Mouse (Mus musculus): ENCODE results near the gene Gm8947. TPM values are rescaled to one million over a fixed set of nuclear protein-coding genes. Genes with fewer than 3 reads are reported as not detected.

Gm8947 gene
- total and polyA plus RNA-seq, 3 experiments: 0.67 to 8.3 (median 3.4) TPM

DNA sequence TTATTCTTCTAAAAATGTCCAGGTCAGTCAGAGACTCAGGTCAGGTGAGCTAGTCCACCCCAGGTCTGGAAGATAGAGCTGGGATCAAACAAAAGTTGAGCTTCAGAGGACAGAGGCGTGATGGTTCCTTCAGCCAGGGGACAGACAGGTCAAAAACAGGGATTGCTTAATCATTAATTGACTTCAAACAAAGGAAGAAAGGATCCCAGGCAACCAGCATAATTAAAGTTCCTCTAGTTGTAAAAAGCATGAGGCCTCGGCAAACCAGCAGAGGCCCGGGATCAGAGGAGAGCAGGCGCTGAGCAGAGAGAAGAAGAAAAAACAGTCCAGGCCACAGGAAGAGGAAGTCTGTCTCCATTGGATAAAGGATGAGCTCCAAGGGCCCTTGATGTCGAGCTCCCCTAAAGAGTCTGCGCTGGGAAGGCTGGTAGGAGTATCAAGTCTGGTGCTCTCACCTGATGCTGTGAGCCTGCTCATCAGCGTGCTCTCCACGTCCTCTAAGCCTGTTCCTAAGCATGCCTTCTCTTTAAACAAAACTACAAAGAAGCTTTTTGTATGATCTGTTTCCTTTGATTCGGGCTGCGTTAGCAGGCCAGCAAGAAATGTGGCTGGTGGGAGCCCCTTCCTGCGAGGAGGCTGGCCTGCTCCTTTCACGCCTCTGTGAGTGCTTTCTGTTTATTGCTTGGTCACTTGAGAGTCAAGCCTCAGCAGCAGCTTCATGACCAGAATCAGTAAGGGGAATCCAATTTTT, 24.7 kb upstream of the Gm8947 start:
- no peaks in the 10 kb centered on the region for H3K9me3 ChIP-seq (replicated peaks)
- no peak for ATAC-seq (ENCODE audit: extremely low read depth, insufficient number of reproducible peaks, low FRiP score, poor library complexity, severe bottlenecking)
- no peaks in the 10 kb centered on the region for H3K36me3 ChIP-seq (replicated peaks)
- DNase-seq (ENCODE audit: low spot score): no peak
- TF ChIP-seq GATA2 (IDR thresholded peaks at IDR 0.05; ENCODE audit: borderline replicate concordance, low read depth, low read length) (no peak), GATA1 (IDR thresholded peaks at IDR 0.05; ENCODE audit: borderline replicate concordance, low read length) (no peak), CTCF (IDR thresholded peaks at IDR 0.05; ENCODE audit: low read depth, low read length) (no peak), POLR2AphosphoS5 (IDR thresholded peaks at IDR 0.05; ENCODE audit: insufficient replicate concordance, low read depth, low read length) (no peak), TAL1 (conservative IDR thresholded peaks at IDR 0.05; ENCODE audit: low read depth, low read length) (no peak)
- peaks cover 53% of the 10 kb centered on the region for H3K4me1 ChIP-seq (ENCODE audit: insufficient read depth, low read depth, low read length)
- H3K4me3 ChIP-seq (ENCODE audit: low read depth, low read length): no peak overlapping the region
- H3K27me3 ChIP-seq (ENCODE audit: insufficient read depth, low read length): no peaks in the 10 kb centered on the region

DNA sequence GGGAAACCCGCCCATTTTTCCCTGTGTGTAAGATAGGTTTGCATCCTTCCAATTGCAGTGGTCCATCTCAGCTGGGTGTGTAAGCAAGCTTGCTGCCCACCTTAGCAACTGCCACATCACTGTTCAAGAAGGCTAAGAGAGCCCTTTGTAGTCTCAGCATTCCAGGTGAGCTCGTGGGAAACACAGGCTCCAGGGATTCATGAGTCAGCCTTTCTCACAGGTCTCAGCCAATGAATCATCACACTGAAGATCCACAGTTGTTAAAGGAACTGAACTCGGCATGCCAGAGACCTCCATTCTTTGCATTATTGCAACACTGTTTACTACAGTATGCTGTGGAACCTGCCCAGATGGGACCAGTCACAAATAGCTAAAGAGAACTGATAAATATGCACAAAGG, 23.5 kb upstream of the Gm8947 start:
- TF ChIP-seq CTCF (IDR thresholded peaks at IDR 0.05; ENCODE audit: low read depth, low read length): no peak
- no peak for TF ChIP-seq POLR2AphosphoS5 (IDR thresholded peaks at IDR 0.05; ENCODE audit: insufficient replicate concordance, low read depth, low read length)
- TF ChIP-seq GATA2 (IDR thresholded peaks at IDR 0.05; ENCODE audit: borderline replicate concordance, low read depth, low read length): no peak
- TF ChIP-seq GATA1 (IDR thresholded peaks at IDR 0.05; ENCODE audit: borderline replicate concordance, low read length): no peak
- no peak for TF ChIP-seq TAL1 (conservative IDR thresholded peaks at IDR 0.05; ENCODE audit: low read depth, low read length)
- Histone ChIP-seq H3K4me3 (ENCODE audit: low read depth, low read length) (no peak overlapping the region), H3K27me3 (ENCODE audit: insufficient read depth, low read length) (no peaks in the 10 kb centered on the region), H3K36me3 (replicated peaks) (no peaks in the 10 kb centered on the region), H3K4me1 (ENCODE audit: insufficient read depth, low read depth, low read length) (peaks cover 60% of the 10 kb centered on the region), H3K9me3 (replicated peaks) (no peaks in the 10 kb centered on the region)
- ATAC-seq (ENCODE audit: extremely low read depth, insufficient number of reproducible peaks, low FRiP score, poor library complexity, severe bottlenecking) (no peak), DNase-seq (ENCODE audit: low spot score) (no peak)

DNA sequence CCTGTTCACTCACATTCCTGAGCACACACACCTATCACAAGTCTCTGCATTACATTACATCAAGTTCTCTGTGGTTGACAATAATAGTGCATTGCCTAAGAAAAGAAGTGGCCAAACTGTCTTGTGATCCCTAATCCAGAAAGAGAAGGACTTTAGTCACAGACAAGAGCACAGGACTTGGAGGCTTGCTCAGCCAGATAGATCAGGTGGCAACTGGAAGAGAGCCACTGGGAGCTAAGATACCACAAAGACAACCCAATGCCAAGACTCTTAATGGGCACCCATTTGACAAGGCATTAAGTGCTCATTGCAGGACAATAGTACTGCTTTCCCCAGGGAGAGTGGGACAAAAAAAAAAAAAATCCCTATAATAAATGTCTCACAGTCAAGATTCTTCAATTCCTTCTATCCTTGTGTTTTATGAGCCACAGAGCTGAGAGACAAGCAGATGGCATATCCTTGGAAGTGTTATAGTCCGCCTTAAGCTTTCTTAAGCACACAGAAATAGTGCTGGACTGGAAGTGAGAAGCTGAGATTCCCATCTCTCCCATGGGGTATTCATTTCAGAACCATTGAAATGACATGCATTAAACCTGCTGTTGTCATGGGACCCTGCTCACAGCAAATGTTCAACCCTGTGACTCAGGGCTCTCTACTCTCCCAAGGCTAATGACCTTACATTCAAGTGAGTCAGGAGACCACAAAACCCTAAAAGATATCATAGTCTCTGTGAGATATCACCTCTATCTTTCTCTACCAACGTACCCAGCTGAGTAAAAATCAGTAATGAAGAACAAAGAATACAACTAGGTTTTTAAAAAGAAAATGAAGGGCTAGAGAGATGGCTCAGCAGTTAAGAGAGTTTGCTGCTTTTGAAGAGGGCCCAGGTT, 20.4 kb upstream of the Gm8947 start:
- DNase-seq (ENCODE audit: low spot score) (no peak), ATAC-seq (ENCODE audit: extremely low read depth, insufficient number of reproducible peaks, low FRiP score, poor library complexity, severe bottlenecking) (peak; percentile 50)
- TF ChIP-seq GATA1 (IDR thresholded peaks at IDR 0.05; ENCODE audit: borderline replicate concordance, low read length) (no peak), TAL1 (conservative IDR thresholded peaks at IDR 0.05; ENCODE audit: low read depth, low read length) (no peak), GATA2 (IDR thresholded peaks at IDR 0.05; ENCODE audit: borderline replicate concordance, low read depth, low read length) (no peak), CTCF (IDR thresholded peaks at IDR 0.05; ENCODE audit: low read depth, low read length) (no peak), POLR2AphosphoS5 (IDR thresholded peaks at IDR 0.05; ENCODE audit: insufficient replicate concordance, low read depth, low read length) (no peak)
- Histone ChIP-seq H3K4me1 (ENCODE audit: insufficient read depth, low read depth, low read length) (peaks cover 59% of the 10 kb centered on the region), H3K9me3 (replicated peaks) (no peaks in the 10 kb centered on the region), H3K4me3 (ENCODE audit: low read depth, low read length) (no peak overlapping the region), H3K27me3 (ENCODE audit: insufficient read depth, low read length) (no peaks in the 10 kb centered on the region), H3K36me3 (replicated peaks) (no peaks in the 10 kb centered on the region)

DNA sequence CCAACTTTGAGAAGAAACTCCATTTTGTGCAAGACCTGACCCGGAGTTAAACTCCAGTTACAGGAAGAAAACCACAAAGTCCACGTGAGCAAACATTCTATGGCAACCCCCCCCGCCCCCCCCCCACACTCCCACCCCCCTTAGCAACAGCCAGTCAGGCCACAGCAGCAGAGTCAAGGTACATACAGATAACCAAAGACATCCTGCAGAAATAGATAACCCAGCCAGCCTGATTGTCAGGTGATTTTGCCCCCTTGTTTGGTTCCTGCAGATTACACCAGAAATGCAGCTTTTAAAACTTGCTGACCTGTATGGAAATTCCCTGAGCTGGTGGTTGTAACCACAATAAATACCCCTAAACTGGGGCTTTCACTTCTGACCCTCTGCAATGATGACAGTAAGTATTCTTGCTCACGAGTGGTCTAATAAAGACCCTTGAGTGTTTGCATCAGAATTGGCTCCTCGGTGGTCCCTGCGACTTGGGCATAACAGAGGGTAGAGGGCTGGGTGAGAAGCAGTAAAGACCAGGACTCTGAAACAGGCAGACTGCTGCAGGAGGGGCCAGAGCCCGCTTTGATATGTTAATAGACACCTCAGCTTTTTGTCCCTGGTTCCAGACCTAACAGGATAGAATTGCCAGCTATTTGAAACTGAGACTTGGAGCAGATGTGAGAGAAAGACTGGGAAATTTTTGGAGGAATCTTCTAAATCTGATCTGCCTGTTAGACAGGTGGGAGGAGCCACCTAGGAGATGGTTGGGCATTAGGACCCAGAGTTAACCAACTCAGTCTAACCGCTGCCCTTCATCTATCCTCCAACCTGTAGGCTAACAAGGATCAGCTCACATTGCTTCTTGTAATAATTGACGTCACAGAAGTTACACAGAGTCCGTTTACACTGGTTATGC, 14.9 kb upstream of the Gm8947 start:
- H3K9me3 ChIP-seq (replicated peaks): no peaks in the 10 kb centered on the region
- peak overlapping the region; percentile 64 for H3K4me3 ChIP-seq (ENCODE audit: low read depth, low read length)
- no peaks in the 10 kb centered on the region for H3K27me3 ChIP-seq (ENCODE audit: insufficient read depth, low read length)
- peak; percentile 83 for ATAC-seq (ENCODE audit: extremely low read depth, insufficient number of reproducible peaks, low FRiP score, poor library complexity, severe bottlenecking)
- TF ChIP-seq TAL1 (conservative IDR thresholded peaks at IDR 0.05; ENCODE audit: low read depth, low read length) (peak; percentile 95), GATA2 (IDR thresholded peaks at IDR 0.05; ENCODE audit: borderline replicate concordance, low read depth, low read length) (peak; percentile 66; the same call in 1 of the 2 replicates), POLR2AphosphoS5 (IDR thresholded peaks at IDR 0.05; ENCODE audit: insufficient replicate concordance, low read depth, low read length) (no peak)
- peaks cover 59% of the 10 kb centered on the region for H3K4me1 ChIP-seq (ENCODE audit: insufficient read depth, low read depth, low read length)
- no peaks in the 10 kb centered on the region for H3K36me3 ChIP-seq (replicated peaks)
- DNase-seq (ENCODE audit: low spot score): peak; percentile 72

DNA sequence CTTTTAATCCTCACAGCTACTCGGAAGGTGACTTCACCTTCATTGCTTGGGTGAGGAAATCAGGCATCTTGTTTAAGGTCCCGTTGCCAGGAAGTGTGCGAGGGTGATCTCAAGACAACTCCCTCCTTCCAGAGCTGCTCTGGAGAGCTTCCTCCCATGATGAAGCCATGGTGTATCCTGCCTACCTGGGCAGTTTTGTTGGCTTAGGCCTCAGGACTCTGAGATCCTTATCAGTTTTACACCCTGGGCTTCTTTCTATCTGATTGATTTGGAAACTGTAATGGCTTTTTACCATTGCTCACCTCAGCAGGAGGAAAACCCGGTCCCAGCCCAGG, 14.3 kb upstream of the Gm8947 start:
- Histone ChIP-seq H3K27me3 (ENCODE audit: insufficient read depth, low read length) (no peaks in the 10 kb centered on the region), H3K9me3 (replicated peaks) (no peaks in the 10 kb centered on the region), H3K4me1 (ENCODE audit: insufficient read depth, low read depth, low read length) (peaks cover 53% of the 10 kb centered on the region), H3K4me3 (ENCODE audit: low read depth, low read length) (peak overlapping the region; percentile 64), H3K36me3 (replicated peaks) (no peaks in the 10 kb centered on the region)
- ATAC-seq (ENCODE audit: extremely low read depth, insufficient number of reproducible peaks, low FRiP score, poor library complexity, severe bottlenecking) (no peak), DNase-seq (ENCODE audit: low spot score) (no peak)
- no peak for TF ChIP-seq GATA1 (IDR thresholded peaks at IDR 0.05; ENCODE audit: borderline replicate concordance, low read length)

Data from G1E (cell line).